Mouse (Mus musculus) forebrain, embryonic 12.5 days (tissue): ENCODE results near the gene Mpl. TPM values are rescaled to one million over a fixed set of nuclear protein-coding genes. Genes with fewer than 3 reads are reported as not detected.
A peak's percentile ranks its signal among the peaks of the same experiment; 100 is the strongest.

Experiments used
- ATAC-seq: fragments of 200-750 bp; cut with Nextera tagmentation; 2 replicates; pipeline ENCODE4 v1.8.0; 2017; ENCODE audit warnings: moderate TSS enrichment; ENCODE audit not compliant: low FRiP score
- H3K27ac ChIP-seq: fragments of 300-500 bp; sonication (generic); 2 replicates; pipeline ENCODE4 v1.5.1; 2016; ENCODE audit warnings: mild to moderate bottlenecking
- H3K27me3 ChIP-seq: fragments of 300-500 bp; sonication (generic); 2 replicates; pipeline ENCODE4 v1.6.1; 2016; ENCODE audit warnings: mild to moderate bottlenecking
- H3K36me3 ChIP-seq: fragments of 300-500 bp; sonication (generic); replicated peaks from 2 replicates; pipeline ENCODE4 v1.6.1; 2016; ENCODE audit warnings: mild to moderate bottlenecking
- H3K4me1 ChIP-seq: fragments of 300-500 bp; sonication (generic); 2 replicates; pipeline ENCODE4 v1.6.1; 2016
- H3K4me2 ChIP-seq: fragments of 300-500 bp; sonication (generic); 2 replicates; pipeline ENCODE4 v1.6.1; 2016; ENCODE audit warnings: mild to moderate bottlenecking, moderate library complexity
- H3K4me3 ChIP-seq: fragments of 300-500 bp; sonication (generic); replicated peaks from 2 replicates; pipeline ENCODE4 v1.5.1; 2016; ENCODE audit warnings: mild to moderate bottlenecking
- H3K9ac ChIP-seq: fragments of 300-500 bp; sonication (generic); 2 replicates; pipeline ENCODE4 v1.6.1; 2016; ENCODE audit warnings: mild to moderate bottlenecking
- H3K9me3 ChIP-seq: fragments of 300-500 bp; sonication (generic); 2 replicates; pipeline ENCODE4 v1.6.1; 2016
- WGBS: fragments of 180-500 bp; shearing (Covaris S2); methylation state at CpG from one replicate; pipeline ENCODE4 v1.1.7; 2016; 5-methylcytosine and 5-hydroxymethylcytosine counted together
- polyA plus RNA-seq: library from polyadenylated mRNA; unstranded; fragments of >200 nt; fragmentation: Nextera tagmentation; extraction: Ambion mirVana; gene quantifications from 2 replicates; pipeline ENCODE4 v1.2.1, GENCODE M21; 2016

Mpl gene
- polyA plus RNA-seq, 1 experiment from 2014 or later, result 0.37 TPM

GRCm38 (mm10) chr4:118445781-118446414 is 11.4 kb downstream of the Mpl start:
- Histone ChIP-seq H3K27ac (no peak overlapping the region), H3K27me3 (peaks cover 5% of the 10 kb centered on the region; the same call in 1 of the 2 replicates), H3K9ac (peak overlapping the region; percentile 48), H3K4me1 (peaks cover 17% of the 10 kb centered on the region), H3K4me3 (peak overlapping the region; percentile 40), H3K9me3 (no peaks in the 10 kb centered on the region), H3K36me3 (no peaks in the 10 kb centered on the region), H3K4me2 (peak overlapping the region; percentile 70)
- ATAC-seq, result peak; percentile 70
- WGBS, result 17% methylated on average over 18 of the region's 18 CpGs

GRCm38 (mm10) chr4:118445088-118445487 is 12.2 kb downstream of the Mpl start:
- Histone ChIP-seq H3K4me1 (peaks cover 17% of the 10 kb centered on the region), H3K36me3 (no peaks in the 10 kb centered on the region), H3K27ac (no peak overlapping the region), H3K9me3 (no peaks in the 10 kb centered on the region), H3K9ac (no peak overlapping the region), H3K27me3 (peaks cover 5% of the 10 kb centered on the region; the same call in 1 of the 2 replicates), H3K4me3 (no peak overlapping the region), H3K4me2 (no peak overlapping the region)
- no peak for ATAC-seq
- 83% methylated on average over 10 of the region's 10 CpGs for WGBS

DNA sequence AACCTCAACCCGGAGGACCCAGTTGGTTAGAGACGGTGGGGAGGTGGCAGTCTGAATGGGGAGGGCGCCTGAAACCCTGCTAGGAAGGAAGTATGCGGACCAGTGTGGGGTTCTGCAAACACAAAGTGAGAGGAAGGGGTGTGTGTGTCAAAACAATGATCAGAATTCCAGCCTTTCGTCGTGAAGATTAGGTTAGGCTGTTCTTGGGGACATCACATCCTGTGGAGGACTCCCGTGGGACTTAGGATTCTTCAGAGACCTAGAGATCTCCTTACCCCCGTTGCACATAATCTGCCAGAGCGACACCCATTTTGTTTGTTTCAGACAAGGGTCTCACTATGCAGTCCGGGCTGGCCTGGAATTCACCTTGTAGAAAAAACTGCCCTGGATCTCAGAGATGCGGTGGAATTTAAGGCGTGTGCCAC is 19.5 kb downstream of the Mpl start:
- Histone ChIP-seq H3K9ac (peak overlapping the region; percentile 81), H3K27me3 (no peaks in the 10 kb centered on the region), H3K4me2 (peak overlapping the region; percentile 85), H3K4me1 (peaks cover 38% of the 10 kb centered on the region), H3K4me3 (peak overlapping the region; percentile 80), H3K36me3 (peaks cover 29% of the 10 kb centered on the region), H3K27ac (peak overlapping the region; percentile 93), H3K9me3 (no peaks in the 10 kb centered on the region)
- ATAC-seq, result no peak
- 11% methylated on average over 12 of the region's 12 CpGs for WGBS

DNA sequence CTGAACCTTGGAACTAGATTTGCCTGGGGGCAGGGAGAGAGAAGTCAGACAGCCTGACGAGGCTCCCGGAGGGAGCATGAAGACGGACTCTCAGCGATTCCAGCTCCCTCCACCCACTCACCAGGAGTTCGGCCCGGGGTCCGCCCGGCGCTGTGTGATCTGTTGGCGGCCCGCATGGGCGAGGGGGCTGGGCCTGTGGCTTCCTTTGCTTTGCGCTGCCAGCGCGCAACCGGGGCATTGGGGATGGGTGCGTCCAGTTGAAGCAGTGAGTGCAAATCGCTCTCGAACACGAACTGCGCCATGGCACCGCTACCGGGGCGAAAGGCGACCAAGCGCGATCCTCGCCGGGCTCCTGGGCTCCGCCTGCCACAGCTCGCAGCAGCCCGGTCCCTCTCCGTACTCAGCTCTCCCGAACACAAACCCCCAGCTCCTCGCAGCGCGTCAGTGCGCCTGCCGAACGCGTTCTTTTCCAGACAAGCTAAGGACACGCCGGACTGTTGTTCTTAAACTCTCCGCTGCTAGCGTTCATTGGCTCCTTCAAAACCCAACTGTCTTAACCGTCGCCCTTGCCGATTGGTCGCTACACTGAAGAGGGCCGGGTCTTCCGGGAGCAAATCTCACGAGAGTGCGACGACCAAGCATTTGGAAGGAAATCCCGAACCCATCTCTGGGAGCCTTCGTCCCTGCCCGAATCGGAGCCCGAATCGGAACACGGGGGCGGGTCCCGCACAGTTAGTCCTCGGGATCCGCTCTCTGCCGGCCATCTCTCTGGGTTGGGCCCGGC is 20.3 kb downstream of the Mpl start, which contains the start of gene Cdc20:
Cdc20 (minus strand) TSS at position 533 of the 784 bp plus-strand sequence.
- Histone ChIP-seq H3K27ac (peak within 1 kb of the TSS; percentile 93), H3K9me3 (no peaks in the 10 kb centered on the region), H3K4me1 (peaks cover 38% of the 10 kb centered on the region), H3K4me2 (peak within 1 kb of the TSS; percentile 85), H3K27me3 (no peaks in the 10 kb centered on the region), H3K9ac (peak within 1 kb of the TSS; percentile 81), H3K36me3 (peaks cover 37% of the 10 kb centered on the region), H3K4me3 (peak within 1 kb of the TSS; percentile 80)
- under 1% methylated on average over 67 of the region's 67 CpGs for WGBS
- peak; percentile 96 for ATAC-seq

DNA sequence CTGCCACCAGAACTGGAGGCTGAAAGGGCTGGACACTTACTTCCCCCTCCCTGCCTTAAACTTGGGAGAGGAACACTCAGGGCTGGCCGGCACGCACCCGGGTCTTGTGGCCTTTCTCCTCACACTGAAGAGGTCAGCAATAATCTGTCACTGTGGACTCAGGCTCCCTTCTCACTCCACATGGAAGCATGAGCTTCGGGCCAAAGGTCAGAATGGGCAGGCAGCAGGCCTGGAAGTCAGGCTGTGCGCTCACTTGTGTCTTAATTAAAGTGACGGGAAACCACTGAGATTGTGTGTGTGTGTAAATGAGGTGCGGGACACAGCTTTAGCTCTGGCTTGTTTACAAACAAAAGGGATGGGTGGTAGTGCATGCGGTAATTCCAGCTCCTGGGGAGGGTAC is 25.0 kb downstream of the Mpl start:
- Histone ChIP-seq H3K4me3 (no peak overlapping the region), H3K9me3 (no peaks in the 10 kb centered on the region), H3K36me3 (peaks cover 56% of the 10 kb centered on the region), H3K27me3 (no peaks in the 10 kb centered on the region), H3K4me2 (no peak overlapping the region), H3K9ac (no peak overlapping the region), H3K4me1 (peaks cover 50% of the 10 kb centered on the region), H3K27ac (no peak overlapping the region)
- no peak for ATAC-seq
- WGBS, result 75% methylated on average over 8 of the region's 8 CpGs

DNA sequence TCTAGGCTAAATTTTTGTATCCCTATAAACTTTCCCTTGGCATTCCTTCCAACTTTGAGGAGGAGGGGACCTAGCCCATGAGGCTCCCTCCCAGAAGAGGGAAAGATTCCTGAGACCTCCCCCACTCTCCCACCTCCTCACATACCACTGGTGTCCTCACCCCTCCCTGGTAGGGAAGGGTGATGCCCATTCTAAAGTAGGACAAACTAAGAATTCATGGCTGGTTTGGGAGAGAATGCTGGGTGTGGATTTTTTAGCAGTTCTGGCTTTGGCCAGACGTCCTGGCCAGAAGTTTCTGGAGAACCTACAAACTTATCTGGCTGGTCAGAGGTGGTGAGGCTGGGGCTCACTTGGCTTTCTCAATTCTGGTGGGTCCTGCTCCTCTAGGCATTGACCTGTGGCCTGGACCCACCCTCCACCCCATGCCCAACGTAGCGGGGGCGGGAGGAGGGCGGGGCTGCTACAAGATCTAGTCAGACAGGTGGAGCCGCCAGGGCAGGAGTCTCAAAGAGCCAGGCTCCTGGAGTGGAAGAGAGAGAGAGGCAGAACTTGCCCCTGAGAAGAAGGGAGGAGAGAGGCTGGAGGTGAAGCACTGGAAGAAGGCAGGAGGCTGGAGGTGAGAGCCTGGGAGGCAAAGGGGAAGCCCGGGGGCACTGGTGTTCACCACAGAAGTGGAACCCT is 28.0 kb downstream of the Mpl start:
- Histone ChIP-seq H3K36me3 (peaks cover 42% of the 10 kb centered on the region), H3K4me1 (peaks cover 29% of the 10 kb centered on the region), H3K27ac (no peak overlapping the region), H3K4me2 (peak overlapping the region; percentile 83), H3K27me3 (no peaks in the 10 kb centered on the region), H3K9me3 (no peaks in the 10 kb centered on the region), H3K9ac (no peak overlapping the region), H3K4me3 (no peak overlapping the region)
- no peak for ATAC-seq
- WGBS, result 65% methylated on average over 7 of the region's 7 CpGs

DNA sequence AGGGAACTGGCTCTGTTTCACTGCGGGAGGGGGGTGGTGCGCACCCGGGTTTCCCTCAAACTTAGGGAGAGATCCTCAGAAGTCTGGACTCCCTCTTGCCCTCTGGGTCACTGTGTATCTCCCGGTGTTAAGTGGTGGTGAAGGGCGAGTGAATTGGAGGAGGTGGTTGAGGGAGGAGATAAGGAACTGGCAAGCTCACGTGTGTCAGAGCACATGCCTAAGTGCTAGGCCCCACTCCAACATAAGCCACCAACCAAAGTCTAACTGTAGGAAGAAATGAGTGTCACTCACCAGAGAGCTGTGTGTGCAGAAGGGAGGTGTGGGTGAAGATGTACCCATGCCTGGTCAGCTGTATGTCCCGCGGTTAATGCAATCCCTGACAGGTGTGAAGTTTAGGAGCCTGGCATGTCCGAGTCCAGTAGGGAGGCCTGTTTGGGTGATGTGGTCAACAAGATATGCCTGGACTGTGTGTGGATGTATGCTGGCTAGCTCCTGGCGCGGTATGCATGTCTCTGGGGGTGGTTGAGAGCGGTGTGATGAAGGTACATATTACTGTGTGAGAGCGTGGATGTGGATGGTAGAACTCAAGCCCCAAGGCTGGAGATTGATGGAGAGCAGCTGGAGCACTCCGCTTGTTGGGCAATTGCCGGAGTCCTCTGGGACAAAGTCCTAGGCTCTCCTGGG is 28.6 kb downstream of the Mpl start:
- peak overlapping the region; percentile 73 for H3K9ac ChIP-seq
- H3K4me2 ChIP-seq, result peak overlapping the region; percentile 83
- H3K4me1 ChIP-seq, result peaks cover 23% of the 10 kb centered on the region
- H3K4me3 ChIP-seq, result peak overlapping the region; percentile 55
- H3K27me3 ChIP-seq, result no peaks in the 10 kb centered on the region
- no peaks in the 10 kb centered on the region for H3K9me3 ChIP-seq
- 57% methylated on average over 15 of the region's 15 CpGs for WGBS
- peak overlapping the region; percentile 71 for H3K27ac ChIP-seq
- ATAC-seq, result 0 out of 2 replicates have a peak, but pooled peaks have one; percentile 5
- peaks cover 37% of the 10 kb centered on the region for H3K36me3 ChIP-seq

GRCm38 (mm10) chr4:118427768-118428451 is 29.4 kb downstream of the Mpl start, which contains the start of gene Elovl1:
TSS of gene Elovl1 (plus strand) at chr4:118428093.
- Histone ChIP-seq H3K27me3 (no peaks in the 10 kb centered on the region), H3K36me3 (peaks cover 33% of the 10 kb centered on the region), H3K27ac (peak within 1 kb of the TSS; percentile 71), H3K9ac (peak within 1 kb of the TSS; percentile 73), H3K4me1 (peaks cover 23% of the 10 kb centered on the region), H3K4me3 (peak within 1 kb of the TSS; percentile 55), H3K9me3 (no peaks in the 10 kb centered on the region), H3K4me2 (peak within 1 kb of the TSS; percentile 83)
- ATAC-seq, result peak; percentile 94
- under 1% methylated on average over 25 of the region's 31 CpGs for WGBS

DNA sequence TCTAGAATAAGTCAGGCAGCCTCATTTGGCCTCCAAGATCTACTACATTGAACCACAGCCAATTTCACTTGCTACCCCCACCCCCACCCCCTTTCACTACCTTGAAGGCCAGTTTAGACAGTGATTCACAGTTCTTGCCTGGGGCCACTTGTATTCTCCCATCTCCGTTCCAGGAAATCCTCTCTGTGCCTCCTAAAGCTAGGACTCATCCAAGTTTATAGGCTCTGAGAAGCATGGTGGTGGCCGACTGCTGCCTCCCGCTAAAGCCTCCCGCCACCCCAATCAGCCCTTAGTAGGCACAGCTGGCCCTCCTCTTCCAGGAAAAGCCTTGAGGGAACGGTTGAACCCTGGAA is 29.9 kb downstream of the Mpl start:
- Histone ChIP-seq H3K9ac (peak overlapping the region; percentile 73), H3K36me3 (peaks cover 28% of the 10 kb centered on the region), H3K4me2 (peak overlapping the region; percentile 83), H3K27ac (peak overlapping the region; percentile 71), H3K27me3 (no peaks in the 10 kb centered on the region), H3K4me3 (peak overlapping the region; percentile 55), H3K9me3 (no peaks in the 10 kb centered on the region), H3K4me1 (peaks cover 23% of the 10 kb centered on the region)
- 2% methylated on average over 5 of the region's 5 CpGs for WGBS
- ATAC-seq, result peak; percentile 27; the same call in 1 of the 2 replicates

- Histone ChIP-seq H3K4me1 (peaks cover 23% of the 10 kb centered on the region), H3K27me3 (no peaks in the 10 kb centered on the region), H3K9ac (no peak overlapping the region), H3K9me3 (no peaks in the 10 kb centered on the region), H3K4me2 (no peak overlapping the region), H3K4me3 (no peak overlapping the region), H3K36me3 (peaks cover 28% of the 10 kb centered on the region), H3K27ac (no peak overlapping the region)
- ATAC-seq, result no peak
- 95% methylated on average over 1 of the region's 1 CpGs for WGBS
Observed at GRCm38 (mm10) chr4:118425374-118425773, 31.9 kb downstream of the Mpl start.

GRCm38 (mm10) chr4:118424541-118425160 is 32.7 kb downstream of the Mpl start:
- no peak overlapping the region for H3K9ac ChIP-seq
- ATAC-seq, result no peak
- H3K4me2 ChIP-seq, result no peak overlapping the region
- no peaks in the 10 kb centered on the region for H3K9me3 ChIP-seq
- H3K4me3 ChIP-seq, result no peak overlapping the region
- no peaks in the 10 kb centered on the region for H3K27me3 ChIP-seq
- H3K27ac ChIP-seq, result no peak overlapping the region
- H3K4me1 ChIP-seq, result peaks cover 23% of the 10 kb centered on the region
- WGBS, result 91% methylated on average over 4 of the region's 4 CpGs
- peaks cover 26% of the 10 kb centered on the region for H3K36me3 ChIP-seq
